ENCODE assay signal across 25 mouse cellular contexts in the genomic region with DNA sequence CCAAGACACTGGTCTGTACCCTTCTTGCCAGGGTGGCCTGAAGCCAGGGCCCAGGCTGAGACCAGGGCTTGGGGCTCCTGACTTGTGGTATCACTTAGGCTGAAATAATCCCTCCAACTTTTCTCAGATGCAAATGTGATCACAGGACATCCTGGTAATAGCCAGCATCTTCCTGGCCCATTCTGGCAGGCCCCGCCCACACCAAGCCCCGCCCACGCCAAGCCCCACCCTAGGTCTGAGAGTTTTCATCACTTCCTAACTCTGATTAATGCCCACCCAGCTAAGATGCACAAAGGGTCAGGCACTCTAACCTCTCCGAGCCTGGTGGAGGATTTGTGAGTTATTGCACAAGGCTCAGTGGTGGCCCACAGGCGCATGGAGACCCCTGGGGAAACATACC. TPM values are rescaled to one million over a fixed set of nuclear protein-coding genes. Genes with fewer than 3 reads are reported as not detected.
DNase-seq lines count a peak whose midpoint lies in the region; ATAC-seq lines count a peak whose summit lies in the region.
"Had no signal": no experiment of that assay in that cellular context is flagged by ENCODE, and none has a peak within 500 bp of the region (broad histone marks: within the 10 kb centered on the region; RNA-seq: fewer than 3 reads in every experiment).

No protein-coding gene starts in this region.

- H3K36me3 ChIP-seq in hindbrain, embryonic 10.5 days = peaks cover 3% of the 10 kb centered on the region; the same call in 1 of the 2 replicates
- no peaks in the 10 kb centered on the region for H3K36me3 ChIP-seq in hindbrain, embryonic 11.5 days (ENCODE audit: control insufficient read depth, insufficient read depth, low read length)
- H3K36me3 ChIP-seq: forebrain, embryonic 12.5 days; intestine, embryonic 15.5 days had no signal

- no peak overlapping the region for H3K9ac ChIP-seq in hindbrain, embryonic 11.5 days (ENCODE audit: low read depth, low read length)
- H3K9ac ChIP-seq: forebrain, embryonic 12.5 days; forebrain, postnatal 0 days; heart, embryonic 13.5 days; intestine, embryonic 15.5 days had no signal

- no peaks in the 10 kb centered on the region for H3K27me3 ChIP-seq in hindbrain, embryonic 10.5 days (ENCODE audit: insufficient read depth, poor library complexity, severe bottlenecking)
- H3K27me3 ChIP-seq in hindbrain, embryonic 11.5 days (ENCODE audit: control insufficient read depth, insufficient read depth, low read length) = no peaks in the 10 kb centered on the region
- H3K27me3 ChIP-seq: forebrain, embryonic 12.5 days; heart, embryonic 13.5 days; intestine, embryonic 15.5 days had no signal

- DNase-seq in cerebellum, postnatal 10 days = peak; percentile 17 to 29
- DNase-seq in hindbrain, embryonic 10.5 days (ENCODE audit: low spot score) = no peak
- DNase-seq in hindbrain, embryonic 11.5 days (ENCODE audit: low spot score) = no peak
- peak; percentile 34 for DNase-seq in thymus, postnatal 4 days
- DNase-seq in thymus, postnatal 10 days (ENCODE audit: low spot score in 2 of 2) = no peak
- DNase-seq in heart, adult 11 months = no peak
- DNase-seq: adrenal gland, adult 8-10 months; adrenal gland, postnatal 36 days; B cell, adult 2 months; cerebellum, adult 11 months; cerebellum, adult 8-10 months; forebrain, postnatal 0 days; gastrocnemius, postnatal 14 days; heart, postnatal 36 days had no signal

- H3K4me3 ChIP-seq in hindbrain, embryonic 10.5 days = no peak overlapping the region
- H3K4me3 ChIP-seq in hindbrain, embryonic 11.5 days (ENCODE audit: low read depth, low read length) = no peak overlapping the region
- H3K4me3 ChIP-seq: forebrain, embryonic 12.5 days; heart, embryonic 13.5 days; intestine, embryonic 15.5 days had no signal

- H3K4me1 ChIP-seq in hindbrain, embryonic 10.5 days (replicated peaks) = peaks cover 56% of the 10 kb centered on the region
- no peaks in the 10 kb centered on the region for H3K4me1 ChIP-seq in hindbrain, embryonic 11.5 days (replicated peaks; ENCODE audit: control insufficient read depth, insufficient read depth, low read length)

- no peak for ATAC-seq in cerebellum, adult (ENCODE audit: insufficient number of reproducible peaks, low FRiP score, low TSS enrichment)
- no peak for ATAC-seq in hindbrain, embryonic 11.5 days (ENCODE audit: low FRiP score)
- ATAC-seq: CD4-positive, CD25-positive, alpha-beta regulatory T cell, adult 4 months; forebrain, postnatal 0 days; intestine, embryonic 15.5 days had no signal

- 36% methylated on average over 5 of the region's 5 CpGs for WGBS in hindbrain, embryonic 10.5 days
- 42% methylated on average over 5 of the region's 5 CpGs for WGBS in hindbrain, embryonic 11.5 days

- H3K9me3 ChIP-seq in hindbrain, embryonic 10.5 days = no peaks in the 10 kb centered on the region
- no peaks in the 10 kb centered on the region for H3K9me3 ChIP-seq in hindbrain, embryonic 11.5 days (ENCODE audit: control insufficient read depth, low read length)
- H3K9me3 ChIP-seq: forebrain, embryonic 12.5 days; G1E; heart, embryonic 13.5 days; intestine, embryonic 15.5 days had no signal

- H3K4me2 ChIP-seq in hindbrain, embryonic 11.5 days (replicated peaks; ENCODE audit: low read depth, low read length) = no peak overlapping the region
- H3K4me2 ChIP-seq: forebrain, embryonic 12.5 days; heart, embryonic 13.5 days; hindbrain, embryonic 14.5 days; intestine, embryonic 15.5 days had no signal

- H3K27ac ChIP-seq in hindbrain, embryonic 10.5 days = peak overlapping the region; percentile 62; the same call in 1 of the 2 replicates
- H3K27ac ChIP-seq in hindbrain, embryonic 11.5 days (ENCODE audit: low read depth, low read length) = no peak overlapping the region
- H3K27ac ChIP-seq: forebrain, embryonic 12.5 days; heart, embryonic 13.5 days; hindbrain, embryonic 14.5 days; intestine, embryonic 15.5 days had no signal

RNA-seq across cellular contexts. Expression of a gene that starts 2.1 kb away (rescaled TPM):
- not detected in 2 replicates for polyA plus RNA-seq in hindbrain, embryonic 10.5 days (2016; fragmentation: Nextera tagmentation; extraction: Ambion mirVana)
- polyA plus RNA-seq in hindbrain, embryonic 11.5 days (2014; fragmentation: Nextera tagmentation; extraction: Ambion mirVana) = not detected in 2 replicates
- polyA plus RNA-seq: CD4-positive, CD25-positive, alpha-beta regulatory T cell, adult 4 months; cortical plate, adult 2 months; embryonic facial prominence, embryonic 11.5 days; forebrain, embryonic 12.5 days; forebrain, postnatal 0 days; G1E; gonadal fat pad, adult 2 months; heart, embryonic 13.5 days; heart, postnatal 0 days; hindbrain, embryonic 14.5 days; intestine, embryonic 15.5 days had no signal

RNA-seq across cellular contexts. Expression of a gene that starts 9.0 kb away (rescaled TPM):
- 53.3 and 68.5 TPM in 2 replicates for polyA plus RNA-seq in hindbrain, embryonic 10.5 days (2016; fragmentation: Nextera tagmentation; extraction: Ambion mirVana)
- 48.3 and 60.2 TPM in 2 replicates for polyA plus RNA-seq in hindbrain, embryonic 11.5 days (2014; fragmentation: Nextera tagmentation; extraction: Ambion mirVana)

RNA-seq across cellular contexts. Expression of a gene that starts 9.2 kb away (rescaled TPM):
- 7.1 and 7.2 TPM in 2 replicates for polyA plus RNA-seq in hindbrain, embryonic 10.5 days (2016; fragmentation: Nextera tagmentation; extraction: Ambion mirVana)
- polyA plus RNA-seq in hindbrain, embryonic 11.5 days (2014; fragmentation: Nextera tagmentation; extraction: Ambion mirVana) = 4.7 and 6.2 TPM in 2 replicates

RNA-seq across cellular contexts. Expression of a gene that starts 43.7 kb away (rescaled TPM):
- 237 and 268 TPM in 2 replicates for polyA plus RNA-seq in hindbrain, embryonic 10.5 days (2016; fragmentation: Nextera tagmentation; extraction: Ambion mirVana)
- polyA plus RNA-seq in hindbrain, embryonic 11.5 days (2014; fragmentation: Nextera tagmentation; extraction: Ambion mirVana) = 194 and 206 TPM in 2 replicates

RNA-seq across cellular contexts. Expression of a gene that starts 52.6 kb away (rescaled TPM):
- polyA plus RNA-seq in hindbrain, embryonic 10.5 days (2016; fragmentation: Nextera tagmentation; extraction: Ambion mirVana) = 56.0 and 64.3 TPM in 2 replicates
- 19.8 and 21.3 TPM in 2 replicates for polyA plus RNA-seq in hindbrain, embryonic 11.5 days (2014; fragmentation: Nextera tagmentation; extraction: Ambion mirVana)

Comparison
In these comparisons a context has a peak if more than half of its experiments do, and no peak if none do; other contexts are left out.
1. DNase-seq: peak in cerebellum, postnatal 10 days (2 of 2) and thymus, postnatal 4 days (single experiment); none in hindbrain, embryonic 10.5 days (single experiment), hindbrain, embryonic 11.5 days (single experiment), thymus, postnatal 10 days (0 of 2) and heart, adult 11 months (single experiment).